Mouse (Mus musculus): ENCODE results near the gene Gga1. TPM values are rescaled to one million over a fixed set of nuclear protein-coding genes. Genes with fewer than 3 reads are reported as not detected.

Gene Gga1
- polyA plus RNA-seq, 1 experiment from 2014 or later: 30.9 TPM

DNA sequence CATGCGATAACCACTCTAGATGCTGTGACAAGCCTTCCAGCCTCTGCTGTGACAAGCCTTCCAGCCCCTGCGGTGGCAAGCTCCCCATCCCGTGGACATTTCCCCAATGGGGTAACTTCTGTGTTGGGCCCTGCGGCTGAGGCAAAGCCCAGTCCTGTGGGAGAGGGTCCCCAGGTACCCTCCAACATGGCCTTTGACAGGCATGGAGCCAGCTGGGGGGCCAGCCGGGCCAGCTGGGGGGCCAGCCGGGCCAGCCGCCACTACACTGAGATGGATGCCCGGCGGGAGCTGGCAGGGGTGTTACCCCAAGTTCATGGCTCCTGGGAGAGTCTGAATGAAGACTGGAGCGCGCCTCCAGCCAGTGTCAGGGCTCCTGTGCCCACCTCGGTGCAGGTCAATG, 27.5 kb upstream of the Gga1 start:
- Histone ChIP-seq H3K36me3 (ENCODE audit: control insufficient read depth, insufficient read depth, low read length) (no peaks in the 10 kb centered on the region), H3K9ac (ENCODE audit: low read length) (no peak overlapping the region), H3K27me3 (ENCODE audit: control insufficient read depth, insufficient read depth, low read length) (no peaks in the 10 kb centered on the region), H3K9me3 (ENCODE audit: control insufficient read depth, low read length) (no peaks in the 10 kb centered on the region), H3K4me2 (ENCODE audit: low read depth, severe bottlenecking) (no peak overlapping the region), H3K27ac (replicated peaks; ENCODE audit: low read depth, low read length) (no peak overlapping the region), H3K4me3 (ENCODE audit: low read depth, low read length) (no peak overlapping the region), H3K4me1 (ENCODE audit: control insufficient read depth, insufficient read depth, low read length) (peaks cover 3% of the 10 kb centered on the region; the same call in 1 of the 2 replicates)
- ATAC-seq (ENCODE audit: insufficient number of reproducible peaks, low FRiP score, low TSS enrichment, low read depth) (no peak), DNase-seq (ENCODE audit: low spot score) (no peak)
- WGBS: 87% methylated on average over 12 of the region's 12 CpGs

DNA sequence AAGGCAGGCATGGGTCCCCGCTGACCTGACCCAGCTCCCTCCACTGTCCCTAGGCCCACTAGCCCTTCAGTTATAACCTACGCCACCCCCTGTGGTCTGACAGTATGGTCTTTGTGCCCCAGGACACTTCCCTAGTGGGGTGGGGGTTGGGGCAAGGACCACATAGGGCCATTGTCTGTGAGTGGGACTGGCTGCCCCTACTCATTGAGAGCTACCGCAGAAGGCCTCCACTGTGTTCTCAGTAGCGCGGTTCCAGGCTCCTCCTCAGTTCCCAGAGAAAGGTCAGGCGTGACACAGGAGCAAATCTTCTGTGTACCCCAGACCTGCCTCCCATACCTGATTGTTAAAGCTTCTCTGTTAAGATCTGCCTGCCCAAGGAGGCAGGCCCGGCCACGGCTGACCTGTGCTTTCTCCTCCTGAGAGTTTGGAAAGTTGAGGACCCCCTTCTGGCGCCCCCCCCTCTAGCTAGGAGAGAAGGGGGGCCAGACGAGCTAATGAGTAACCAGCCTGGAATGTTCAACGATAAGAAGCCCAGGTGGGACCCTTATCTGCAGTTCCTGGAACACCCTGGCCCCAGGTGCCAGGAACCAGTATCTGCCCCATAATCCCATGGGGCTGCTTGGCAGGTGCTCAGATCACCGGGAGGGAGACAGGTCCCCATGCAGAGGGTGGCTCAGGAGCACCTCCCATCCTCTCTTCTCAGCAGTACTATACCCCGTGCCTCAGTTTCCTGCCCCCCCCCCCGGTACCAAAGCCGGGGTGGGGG, 26.7 kb upstream of the Gga1 start:
- H3K4me2 ChIP-seq (ENCODE audit: low read depth, severe bottlenecking): no peak overlapping the region
- no peaks in the 10 kb centered on the region; the same call in 1 of the 2 replicates for H3K4me1 ChIP-seq (ENCODE audit: control insufficient read depth, insufficient read depth, low read length)
- no peak overlapping the region for H3K4me3 ChIP-seq (ENCODE audit: low read depth, low read length)
- no peaks in the 10 kb centered on the region for H3K9me3 ChIP-seq (ENCODE audit: control insufficient read depth, low read length)
- WGBS: 81% methylated on average over 14 of the region's 15 CpGs
- H3K9ac ChIP-seq (ENCODE audit: low read length): no peak overlapping the region
- no peak overlapping the region for H3K27ac ChIP-seq (replicated peaks; ENCODE audit: low read depth, low read length)
- DNase-seq (ENCODE audit: low spot score): no peak
- H3K27me3 ChIP-seq (ENCODE audit: control insufficient read depth, insufficient read depth, low read length): no peaks in the 10 kb centered on the region
- ATAC-seq (ENCODE audit: insufficient number of reproducible peaks, low FRiP score, low TSS enrichment, low read depth): no peak
- H3K36me3 ChIP-seq (ENCODE audit: control insufficient read depth, insufficient read depth, low read length): no peaks in the 10 kb centered on the region

DNA sequence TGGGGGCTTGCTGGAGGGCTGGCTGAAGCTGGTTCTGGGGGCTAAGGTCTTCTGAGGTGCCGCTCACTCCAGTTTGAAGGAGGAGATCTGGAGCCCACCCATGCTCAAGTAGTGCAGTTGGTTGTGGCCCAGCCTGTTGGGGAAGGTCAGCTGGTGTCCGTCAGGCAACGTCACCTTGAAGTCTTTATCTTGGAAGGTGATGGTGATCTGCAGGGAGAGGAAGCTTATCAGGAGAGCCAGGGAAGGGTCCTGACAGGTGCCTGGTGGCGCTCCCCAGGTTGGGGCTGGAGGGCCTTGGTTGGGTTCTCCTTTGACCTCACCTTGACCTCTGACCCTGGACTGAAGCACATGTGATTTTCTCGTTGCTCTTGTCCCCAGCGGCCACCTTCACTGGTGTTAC, 26.0 kb upstream of the Gga1 start:
- no peak overlapping the region for H3K4me2 ChIP-seq (ENCODE audit: low read depth, severe bottlenecking)
- H3K27ac ChIP-seq (replicated peaks; ENCODE audit: low read depth, low read length): no peak overlapping the region
- H3K9ac ChIP-seq (ENCODE audit: low read length): no peak overlapping the region
- no peaks in the 10 kb centered on the region; the same call in 1 of the 2 replicates for H3K4me1 ChIP-seq (ENCODE audit: control insufficient read depth, insufficient read depth, low read length)
- ATAC-seq (ENCODE audit: insufficient number of reproducible peaks, low FRiP score, low TSS enrichment, low read depth) (no peak), DNase-seq (ENCODE audit: low spot score) (no peak)
- H3K4me3 ChIP-seq (ENCODE audit: low read depth, low read length): no peak overlapping the region
- 68% methylated on average over 6 of the region's 6 CpGs for WGBS
- no peaks in the 10 kb centered on the region for H3K36me3 ChIP-seq (ENCODE audit: control insufficient read depth, insufficient read depth, low read length)
- no peaks in the 10 kb centered on the region for H3K27me3 ChIP-seq (ENCODE audit: control insufficient read depth, insufficient read depth, low read length)
- H3K9me3 ChIP-seq (ENCODE audit: control insufficient read depth, low read length): no peaks in the 10 kb centered on the region

DNA sequence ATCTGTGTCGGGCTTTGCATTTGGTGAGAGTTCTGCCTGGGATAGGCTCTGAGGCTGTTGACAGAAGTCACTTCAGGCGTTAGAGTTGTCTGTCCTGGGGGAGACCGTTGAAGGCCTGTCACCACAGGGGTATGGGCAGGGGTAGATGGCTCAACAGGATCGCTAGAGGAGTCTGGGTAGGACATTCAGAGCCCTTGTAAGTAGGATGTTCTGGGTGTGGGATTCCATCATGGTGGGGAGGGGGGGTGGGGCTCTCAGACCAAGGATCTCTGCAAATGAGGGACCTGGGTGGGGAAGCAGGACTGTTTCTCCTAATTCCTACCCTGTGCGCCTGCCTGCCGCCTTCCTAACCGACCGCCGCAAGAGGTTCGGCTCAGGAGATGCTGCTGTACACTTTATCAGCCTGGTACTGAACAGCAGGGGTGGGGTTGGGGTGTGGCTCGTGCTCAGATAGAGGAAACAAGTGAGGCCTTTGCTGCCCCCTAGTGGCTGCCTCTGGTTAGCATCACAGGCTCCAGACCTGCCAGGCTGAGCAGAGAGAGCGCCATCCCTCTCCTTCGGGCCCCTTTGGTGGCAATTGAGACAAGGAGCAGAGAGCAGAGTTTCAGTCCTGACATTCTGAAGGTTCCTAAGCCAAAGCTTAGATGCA, 25.4 kb upstream of the Gga1 start:
- DNase-seq (ENCODE audit: low spot score) (peak; percentile 97), ATAC-seq (ENCODE audit: insufficient number of reproducible peaks, low FRiP score, low TSS enrichment, low read depth) (peak; percentile 75; the same call in 1 of the 2 replicates)
- Histone ChIP-seq H3K27me3 (ENCODE audit: control insufficient read depth, insufficient read depth, low read length) (no peaks in the 10 kb centered on the region), H3K4me2 (ENCODE audit: low read depth, severe bottlenecking) (no peak overlapping the region), H3K4me1 (ENCODE audit: control insufficient read depth, insufficient read depth, low read length) (no peaks in the 10 kb centered on the region; the same call in 1 of the 2 replicates), H3K9me3 (ENCODE audit: control insufficient read depth, low read length) (no peaks in the 10 kb centered on the region), H3K4me3 (ENCODE audit: low read depth, low read length) (no peak overlapping the region), H3K27ac (replicated peaks; ENCODE audit: low read depth, low read length) (no peak overlapping the region), H3K36me3 (ENCODE audit: control insufficient read depth, insufficient read depth, low read length) (no peaks in the 10 kb centered on the region), H3K9ac (ENCODE audit: low read length) (no peak overlapping the region)
- WGBS: 13% methylated on average over 13 of the region's 13 CpGs

DNA sequence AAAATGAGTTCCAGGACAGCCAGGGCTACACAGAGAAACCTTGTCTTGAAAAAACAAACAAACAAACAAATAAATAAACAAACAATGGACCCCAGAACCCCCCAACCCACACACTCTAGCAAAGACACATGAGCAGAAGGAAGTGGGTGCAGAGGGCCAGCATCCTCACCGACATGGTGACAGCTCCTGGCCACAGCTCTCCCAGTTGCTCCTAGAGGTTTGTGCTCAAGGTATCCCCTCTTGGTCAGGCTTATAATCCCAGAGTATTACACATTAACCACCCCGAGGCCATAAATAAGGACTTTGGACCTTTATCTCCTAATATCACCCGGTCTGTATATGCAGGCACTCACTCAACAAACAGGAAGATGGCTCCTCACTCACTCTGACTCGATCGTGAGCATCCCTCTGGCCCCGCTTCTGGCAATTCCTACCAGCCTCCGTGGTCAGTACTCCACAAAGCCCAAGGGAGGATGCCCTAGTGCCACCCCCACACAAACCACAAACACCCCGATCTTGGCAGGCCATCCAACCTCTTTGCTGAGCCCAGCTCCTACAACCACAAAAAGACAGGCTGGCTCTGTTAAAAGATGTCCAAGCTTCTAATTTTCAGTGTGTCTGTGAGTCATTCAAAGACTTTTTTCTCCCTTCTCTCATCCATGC, 21.6 kb upstream of the Gga1 start, which contains the start of gene Lgals2:
Lgals2 (minus strand) TSS at position 227 of the 663 bp plus-strand sequence.
- no peak within 1 kb of the TSS for H3K4me2 ChIP-seq (ENCODE audit: low read depth, severe bottlenecking)
- H3K4me3 ChIP-seq (ENCODE audit: low read depth, low read length): no peak within 1 kb of the TSS
- H3K9me3 ChIP-seq (ENCODE audit: control insufficient read depth, low read length): no peaks in the 10 kb centered on the region
- H3K27ac ChIP-seq (replicated peaks; ENCODE audit: low read depth, low read length): no peak within 1 kb of the TSS
- ATAC-seq (ENCODE audit: insufficient number of reproducible peaks, low FRiP score, low TSS enrichment, low read depth): no peak
- no peak for DNase-seq (ENCODE audit: low spot score)
- H3K4me1 ChIP-seq (ENCODE audit: control insufficient read depth, insufficient read depth, low read length): no peaks in the 10 kb centered on the region
- WGBS: 78% methylated on average over 8 of the region's 8 CpGs
- H3K9ac ChIP-seq (ENCODE audit: low read length): no peak within 1 kb of the TSS
- no peaks in the 10 kb centered on the region for H3K27me3 ChIP-seq (ENCODE audit: control insufficient read depth, insufficient read depth, low read length)
- no peaks in the 10 kb centered on the region for H3K36me3 ChIP-seq (ENCODE audit: control insufficient read depth, insufficient read depth, low read length)

DNA sequence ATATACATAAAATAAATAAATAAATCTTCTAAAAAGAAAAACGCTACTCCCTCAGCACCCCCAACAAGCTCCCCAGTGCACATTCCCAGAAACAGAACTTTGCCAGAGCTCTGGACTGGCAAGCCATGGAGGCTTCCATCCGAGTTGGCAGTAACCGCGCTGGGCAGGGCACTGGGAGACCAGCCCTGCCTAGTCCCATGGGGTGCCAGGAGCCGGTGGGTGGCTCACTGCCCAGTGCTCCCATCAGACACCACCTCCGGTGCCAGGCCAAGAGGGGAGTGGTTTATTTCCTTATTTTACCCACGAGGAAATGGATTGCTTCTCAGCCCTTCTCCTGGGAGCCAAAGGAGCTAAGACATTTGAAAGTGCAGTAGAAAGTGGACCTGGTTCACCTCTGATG, 20.0 kb upstream of the Gga1 start:
- Histone ChIP-seq H3K4me2 (ENCODE audit: low read depth, severe bottlenecking) (no peak overlapping the region), H3K9me3 (ENCODE audit: control insufficient read depth, low read length) (no peaks in the 10 kb centered on the region), H3K27me3 (ENCODE audit: control insufficient read depth, insufficient read depth, low read length) (no peaks in the 10 kb centered on the region), H3K4me1 (ENCODE audit: control insufficient read depth, insufficient read depth, low read length) (no peaks in the 10 kb centered on the region), H3K9ac (ENCODE audit: low read length) (no peak overlapping the region), H3K4me3 (ENCODE audit: low read depth, low read length) (no peak overlapping the region), H3K27ac (replicated peaks; ENCODE audit: low read depth, low read length) (no peak overlapping the region), H3K36me3 (ENCODE audit: control insufficient read depth, insufficient read depth, low read length) (no peaks in the 10 kb centered on the region)
- WGBS: 78% methylated on average over 7 of the region's 7 CpGs
- DNase-seq (ENCODE audit: low spot score) (no peak), ATAC-seq (ENCODE audit: insufficient number of reproducible peaks, low FRiP score, low TSS enrichment, low read depth) (no peak)

DNA sequence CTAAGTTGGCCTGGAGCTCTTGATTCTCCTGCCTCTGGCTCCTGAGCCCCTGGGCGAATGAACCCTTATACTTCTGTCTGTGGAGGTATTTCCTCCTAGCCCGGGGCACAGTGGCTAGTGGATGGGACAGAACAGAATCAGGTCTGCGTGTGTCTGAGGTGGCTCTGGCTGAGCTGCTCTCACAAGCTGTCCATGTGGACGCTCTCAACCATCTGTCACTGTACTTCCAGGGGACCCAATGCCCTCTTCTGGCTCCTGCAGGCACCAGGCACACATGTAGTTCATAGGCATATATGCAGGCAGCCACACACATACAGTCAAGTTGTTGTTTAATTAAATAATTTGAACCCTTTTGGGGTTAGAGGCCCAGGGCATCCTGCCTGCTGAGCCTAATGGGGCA, 17.7 kb upstream of the Gga1 start:
- Histone ChIP-seq H3K4me1 (ENCODE audit: control insufficient read depth, insufficient read depth, low read length) (no peaks in the 10 kb centered on the region), H3K27ac (replicated peaks; ENCODE audit: low read depth, low read length) (no peak overlapping the region), H3K36me3 (ENCODE audit: control insufficient read depth, insufficient read depth, low read length) (no peaks in the 10 kb centered on the region), H3K4me3 (ENCODE audit: low read depth, low read length) (no peak overlapping the region), H3K9ac (ENCODE audit: low read length) (no peak overlapping the region), H3K4me2 (ENCODE audit: low read depth, severe bottlenecking) (no peak overlapping the region), H3K9me3 (ENCODE audit: control insufficient read depth, low read length) (no peaks in the 10 kb centered on the region), H3K27me3 (ENCODE audit: control insufficient read depth, insufficient read depth, low read length) (no peaks in the 10 kb centered on the region)
- 80% methylated on average over 4 of the region's 4 CpGs for WGBS
- no peak for ATAC-seq (ENCODE audit: insufficient number of reproducible peaks, low FRiP score, low TSS enrichment, low read depth)
- DNase-seq (ENCODE audit: low spot score): no peak

DNA sequence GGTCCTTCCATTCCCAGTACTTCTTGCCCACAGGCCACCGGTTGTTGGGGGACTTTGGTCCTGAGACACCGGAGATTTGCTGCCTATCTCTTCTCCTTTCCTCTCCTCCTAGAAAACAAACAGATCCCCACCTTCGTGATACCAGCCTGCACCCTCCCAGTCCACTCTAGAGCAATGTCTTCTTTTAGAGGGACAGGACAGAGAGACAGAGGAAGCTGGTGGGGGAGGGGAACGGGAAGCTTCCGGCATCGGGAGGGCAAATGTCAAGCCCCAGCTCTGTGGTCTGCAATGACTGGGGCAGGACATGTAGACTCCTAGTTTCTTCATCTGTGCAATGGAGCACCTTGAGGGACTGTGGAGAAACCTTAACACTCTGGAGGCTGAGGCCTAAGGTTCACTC, 17.3 kb upstream of the Gga1 start:
- H3K27me3 ChIP-seq (ENCODE audit: control insufficient read depth, insufficient read depth, low read length): no peaks in the 10 kb centered on the region
- no peaks in the 10 kb centered on the region for H3K4me1 ChIP-seq (ENCODE audit: control insufficient read depth, insufficient read depth, low read length)
- WGBS: 75% methylated on average over 6 of the region's 6 CpGs
- H3K4me2 ChIP-seq (ENCODE audit: low read depth, severe bottlenecking): no peak overlapping the region
- DNase-seq (ENCODE audit: low spot score) (no peak), ATAC-seq (ENCODE audit: insufficient number of reproducible peaks, low FRiP score, low TSS enrichment, low read depth) (no peak)
- no peaks in the 10 kb centered on the region for H3K36me3 ChIP-seq (ENCODE audit: control insufficient read depth, insufficient read depth, low read length)
- H3K4me3 ChIP-seq (ENCODE audit: low read depth, low read length): no peak overlapping the region
- H3K9ac ChIP-seq (ENCODE audit: low read length): no peak overlapping the region
- H3K9me3 ChIP-seq (ENCODE audit: control insufficient read depth, low read length): no peaks in the 10 kb centered on the region
- no peak overlapping the region for H3K27ac ChIP-seq (replicated peaks; ENCODE audit: low read depth, low read length)
